Mouse (Mus musculus) bone marrow, adult 2 months (tissue): ENCODE measurements at regions not wholly inside any gene's neighbourhood (a gene's known extent, or its start where the extent isn't known, plus 50 kb on each side); places are given as distances from the start of the nearest gene placed in this dataset.

Experiments used
- CTCF ChIP-seq: fragments of 200-500 bp; IDR thresholded peaks from 2 replicates; pipeline ENCODE4 v1.5.1; 2011; ENCODE audit warnings: low read length, control low read depth; ENCODE audit not compliant: control insufficient read depth, insufficient read depth
- POLR2A ChIP-seq: fragments of 200-500 bp; IDR thresholded peaks from 2 replicates; pipeline ENCODE4 v1.6.1; 2011; ENCODE audit warnings: low read depth, mild to moderate bottlenecking, control low read depth, low read length, borderline replicate concordance; ENCODE audit not compliant: control insufficient read depth

DNA sequence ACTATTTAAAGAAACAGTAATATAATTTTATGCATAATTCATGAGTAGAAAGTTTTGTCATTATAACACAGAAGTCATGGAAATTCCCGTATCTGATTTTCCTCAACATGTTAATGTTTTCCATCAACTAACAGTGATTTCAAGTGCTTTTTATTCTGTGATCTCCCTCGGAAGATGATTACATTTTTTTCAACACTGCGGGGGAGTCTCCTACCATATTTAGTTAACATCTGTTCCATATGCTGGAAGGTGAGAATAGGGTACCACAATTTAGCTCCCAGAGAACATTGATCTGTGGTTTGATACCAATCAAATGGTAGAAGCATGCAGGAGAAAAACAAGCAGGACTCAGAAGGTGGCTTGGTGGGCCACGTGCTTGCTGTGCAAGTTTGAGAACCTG is 321.1 kb upstream of the Pmfbp1 start:
- TF ChIP-seq POLR2A = no peak
- no peak for TF ChIP-seq CTCF
